Mouse (Mus musculus): ENCODE measurements at regions not wholly inside any gene's neighbourhood (a gene's known extent, or its start where the extent isn't known, plus 50 kb on each side); places are given as distances from the start of the nearest gene placed in this dataset.

- no peak overlapping the region for H3K9ac ChIP-seq
- WGBS, result 90% methylated on average over 1 of the region's 1 CpGs
- 0 out of 2 replicates have a peak, but pooled peaks cover 3% of the 10 kb centered on the region for H3K9me3 ChIP-seq
- no peaks in the 10 kb centered on the region for H3K27me3 ChIP-seq
- H3K4me2 ChIP-seq, result no peak overlapping the region
- no peak overlapping the region for H3K27ac ChIP-seq
- no peak overlapping the region for H3K4me3 ChIP-seq
- no peaks in the 10 kb centered on the region for H3K4me1 ChIP-seq (replicated peaks)
- ATAC-seq (ENCODE audit: low FRiP score), result no peak
- H3K36me3 ChIP-seq, result no peaks in the 10 kb centered on the region
Measured at GRCm38 (mm10) chr6:93031812-93032330, 88.6 kb upstream of the Adamts9 start.

- H3K9me3 ChIP-seq, result no peaks in the 10 kb centered on the region
- 0 out of 2 replicates have a peak overlapping the region, but pooled peaks have one; percentile 2 for H3K27ac ChIP-seq
- H3K36me3 ChIP-seq, result no peaks in the 10 kb centered on the region
- H3K27me3 ChIP-seq, result no peaks in the 10 kb centered on the region
- H3K9ac ChIP-seq, result no peak overlapping the region
- no peak for ATAC-seq (ENCODE audit: low FRiP score)
- H3K4me1 ChIP-seq (replicated peaks), result peaks cover 16% of the 10 kb centered on the region
- no peak overlapping the region for H3K4me3 ChIP-seq
- H3K4me2 ChIP-seq, result no peak overlapping the region
- WGBS, result 73% methylated on average over 9 of the region's 9 CpGs
Measured at GRCm38 (mm10) chr6:93026068-93027022, 83.1 kb upstream of the Adamts9 start.

GRCm38 (mm10) chr6:93014534-93014933 lies 71.2 kb upstream of the Adamts9 start:
- Histone ChIP-seq H3K36me3 (no peaks in the 10 kb centered on the region), H3K9me3 (no peaks in the 10 kb centered on the region), H3K27me3 (no peaks in the 10 kb centered on the region), H3K27ac (no peak overlapping the region), H3K9ac (no peak overlapping the region), H3K4me3 (no peak overlapping the region), H3K4me2 (no peak overlapping the region), H3K4me1 (replicated peaks) (no peaks in the 10 kb centered on the region)
- WGBS, result 80% methylated on average over 1 of the region's 1 CpGs
- ATAC-seq (ENCODE audit: low FRiP score), result no peak

- H3K9ac ChIP-seq, result no peak overlapping the region
- no peak overlapping the region for H3K4me3 ChIP-seq
- no peak overlapping the region for H3K4me2 ChIP-seq
- no peaks in the 10 kb centered on the region for H3K9me3 ChIP-seq
- H3K27me3 ChIP-seq, result no peaks in the 10 kb centered on the region
- no peaks in the 10 kb centered on the region for H3K36me3 ChIP-seq
- no peak overlapping the region for H3K27ac ChIP-seq
- ATAC-seq (ENCODE audit: low FRiP score), result no peak
- 87% methylated on average over 5 of the region's 5 CpGs for WGBS
- H3K4me1 ChIP-seq (replicated peaks), result no peaks in the 10 kb centered on the region
Measured at GRCm38 (mm10) chr6:93011906-93012305, 68.6 kb upstream of the Adamts9 start.

- WGBS, result 87% methylated on average over 3 of the region's 3 CpGs
- Histone ChIP-seq H3K4me3 (no peak overlapping the region), H3K36me3 (no peaks in the 10 kb centered on the region), H3K9ac (no peak overlapping the region), H3K4me2 (no peak overlapping the region), H3K4me1 (replicated peaks) (no peaks in the 10 kb centered on the region), H3K9me3 (no peaks in the 10 kb centered on the region), H3K27me3 (no peaks in the 10 kb centered on the region), H3K27ac (no peak overlapping the region)
- no peak for ATAC-seq (ENCODE audit: low FRiP score)
Measured at GRCm38 (mm10) chr6:93004587-93005240, 61.4 kb upstream of the Adamts9 start.

GRCm38 (mm10) chr6:93003812-93004211 lies 60.5 kb upstream of the Adamts9 start:
- Histone ChIP-seq H3K9me3 (no peaks in the 10 kb centered on the region), H3K4me1 (replicated peaks) (no peaks in the 10 kb centered on the region), H3K4me2 (no peak overlapping the region), H3K36me3 (no peaks in the 10 kb centered on the region), H3K27ac (no peak overlapping the region), H3K9ac (no peak overlapping the region), H3K27me3 (no peaks in the 10 kb centered on the region), H3K4me3 (no peak overlapping the region)
- 93% methylated on average over 5 of the region's 5 CpGs for WGBS
- ATAC-seq (ENCODE audit: low FRiP score), result no peak

GRCm38 (mm10) chr6:92993647-92994046 lies 50.4 kb upstream of the Adamts9 start:
- Histone ChIP-seq H3K27ac (no peak overlapping the region), H3K4me1 (replicated peaks) (no peaks in the 10 kb centered on the region), H3K9ac (no peak overlapping the region), H3K36me3 (no peaks in the 10 kb centered on the region), H3K4me2 (no peak overlapping the region), H3K27me3 (no peaks in the 10 kb centered on the region), H3K9me3 (no peaks in the 10 kb centered on the region), H3K4me3 (no peak overlapping the region)
- 90% methylated on average over 5 of the region's 5 CpGs for WGBS
- ATAC-seq (ENCODE audit: low FRiP score), result no peak
